Mouse (Mus musculus): Measurements from ENCODE around the gene Rcbtb2.
"Not testable (repeated sequence)": the region's sequence is repeated elsewhere in the genome, so short reads cannot be mapped to it uniquely, and the experiment has no call there.

Gene Rcbtb2

DNA sequence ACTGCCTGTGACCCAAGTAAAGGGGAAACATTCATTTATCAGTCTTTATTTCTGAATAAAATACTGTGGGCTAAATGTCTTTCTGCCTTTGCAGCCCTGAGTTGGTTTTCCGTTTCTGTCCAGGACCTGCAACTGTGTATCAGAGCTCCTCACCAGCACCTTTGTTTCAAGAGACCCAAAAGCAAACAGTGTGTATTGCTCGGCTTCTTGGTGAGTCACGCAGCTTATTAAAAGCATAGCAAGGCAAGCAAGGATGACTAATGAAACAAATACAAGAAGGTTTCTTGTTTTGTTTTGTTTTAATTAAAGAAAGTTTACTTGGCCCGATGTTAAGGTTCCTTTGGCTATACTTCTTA is at the start of gene Rcbtb2:
Gene Rcbtb2, plus strand, starts transcription at position 115 of the 356 bp plus-strand sequence.
- DNase-seq (ENCODE audit: low spot score): no peak

DNA sequence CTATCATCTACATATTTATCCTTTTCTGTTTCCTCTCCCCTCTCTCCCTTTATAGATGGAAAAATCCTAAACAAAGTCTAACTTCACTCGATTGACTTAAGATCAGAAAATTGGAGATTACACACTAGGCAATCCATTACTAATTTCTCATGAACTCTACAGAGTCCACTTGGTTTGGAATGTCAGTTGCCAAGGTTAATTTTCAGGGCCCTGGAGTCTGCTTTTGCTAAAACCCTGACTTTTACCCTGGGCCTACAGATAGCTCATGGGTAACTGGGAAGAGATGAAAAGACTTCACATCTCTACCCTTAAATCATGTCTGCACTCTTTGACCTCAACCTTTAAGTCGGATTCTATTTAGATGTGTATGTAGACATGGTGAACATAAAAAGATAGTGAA is 39.3 kb upstream of the Rcbtb2 start:
- no peak for DNase-seq (ENCODE audit: low spot score)

DNA sequence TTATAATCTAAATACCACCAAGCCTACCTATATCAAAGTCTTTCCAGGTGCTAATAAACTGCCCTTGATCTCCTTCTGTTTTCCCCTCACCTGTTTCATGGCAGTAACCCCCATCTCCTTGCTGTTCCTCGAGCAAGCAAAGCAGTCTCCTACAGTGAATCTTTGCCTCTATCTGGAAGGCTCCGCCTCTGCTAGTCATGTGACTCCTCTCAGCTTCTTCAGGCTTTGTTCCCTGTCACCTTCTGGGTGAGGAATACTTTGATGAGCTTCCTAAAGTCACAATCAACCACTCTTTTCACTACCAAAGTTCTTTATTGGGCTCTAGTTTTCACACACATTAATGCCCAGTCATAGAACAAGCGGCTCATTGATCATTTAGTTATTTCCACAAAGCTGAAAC is 36.4 kb upstream of the Rcbtb2 start:
- DNase-seq (ENCODE audit: low spot score): no peak

DNA sequence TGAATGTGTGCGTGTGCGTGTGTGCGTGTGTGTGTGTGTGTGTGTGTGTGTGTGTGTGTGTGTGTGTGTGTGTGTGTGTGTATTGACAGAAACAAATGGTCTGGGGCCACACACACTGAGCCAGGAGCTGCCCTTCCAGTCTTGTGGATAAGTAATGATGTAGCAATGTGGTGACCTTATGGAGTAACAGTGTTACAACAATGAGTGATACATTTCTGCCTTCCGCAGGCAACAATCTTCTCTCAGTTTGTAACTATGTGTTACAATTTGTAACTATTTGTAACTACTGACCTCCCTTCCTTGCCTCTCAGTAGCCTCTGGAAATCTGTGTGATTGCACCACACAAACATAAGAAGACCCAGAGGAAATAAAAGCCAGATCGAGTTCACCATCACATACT is 35.6 kb upstream of the Rcbtb2 start:
- DNase-seq (ENCODE audit: low spot score): peak; percentile 9

DNA sequence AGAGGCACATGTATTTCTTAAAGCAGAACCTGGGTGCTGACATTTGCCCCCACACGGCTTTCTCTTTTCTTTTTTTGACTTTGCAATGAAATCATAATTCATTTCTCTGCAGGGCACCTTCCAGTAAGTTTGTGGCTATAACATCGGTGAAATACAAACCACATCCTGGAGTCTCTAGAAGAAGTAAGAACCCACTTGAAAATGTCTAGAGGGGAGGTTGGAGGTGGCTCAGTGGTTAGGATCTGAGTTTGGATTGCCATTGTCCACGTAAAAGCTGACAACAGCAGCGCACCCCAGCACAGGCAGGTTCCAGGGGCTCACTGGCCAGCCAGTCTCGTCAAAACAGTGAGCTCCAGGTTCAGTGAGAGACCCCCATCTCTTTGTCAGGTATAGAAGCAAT is 35.1 kb upstream of the Rcbtb2 start:
- DNase-seq (ENCODE audit: low spot score): no peak

GRCm38 (mm10) chr14:73088224-73088623 is 34.6 kb upstream of the Rcbtb2 start:
- no peak for DNase-seq (ENCODE audit: low spot score)

DNA sequence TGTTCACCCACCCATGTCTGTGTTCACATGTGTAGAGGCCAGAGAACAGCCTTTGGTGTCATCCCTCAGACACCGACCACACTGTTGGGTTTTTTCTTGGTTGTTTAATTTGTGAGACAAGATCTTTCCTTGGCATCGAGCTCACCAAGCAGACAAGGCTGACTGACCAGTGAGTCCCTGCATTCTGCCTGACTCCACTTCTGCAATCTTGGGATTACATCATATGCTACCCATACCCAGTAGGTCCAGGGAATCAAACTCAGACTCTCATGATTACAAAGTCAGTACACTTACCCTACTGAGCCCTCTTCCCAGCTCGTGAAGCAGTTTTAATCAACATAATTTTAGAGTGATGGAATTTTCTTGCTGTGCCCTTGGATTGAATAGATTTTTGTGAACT is 30.0 kb upstream of the Rcbtb2 start:
- DNase-seq (ENCODE audit: low spot score): no peak

DNA sequence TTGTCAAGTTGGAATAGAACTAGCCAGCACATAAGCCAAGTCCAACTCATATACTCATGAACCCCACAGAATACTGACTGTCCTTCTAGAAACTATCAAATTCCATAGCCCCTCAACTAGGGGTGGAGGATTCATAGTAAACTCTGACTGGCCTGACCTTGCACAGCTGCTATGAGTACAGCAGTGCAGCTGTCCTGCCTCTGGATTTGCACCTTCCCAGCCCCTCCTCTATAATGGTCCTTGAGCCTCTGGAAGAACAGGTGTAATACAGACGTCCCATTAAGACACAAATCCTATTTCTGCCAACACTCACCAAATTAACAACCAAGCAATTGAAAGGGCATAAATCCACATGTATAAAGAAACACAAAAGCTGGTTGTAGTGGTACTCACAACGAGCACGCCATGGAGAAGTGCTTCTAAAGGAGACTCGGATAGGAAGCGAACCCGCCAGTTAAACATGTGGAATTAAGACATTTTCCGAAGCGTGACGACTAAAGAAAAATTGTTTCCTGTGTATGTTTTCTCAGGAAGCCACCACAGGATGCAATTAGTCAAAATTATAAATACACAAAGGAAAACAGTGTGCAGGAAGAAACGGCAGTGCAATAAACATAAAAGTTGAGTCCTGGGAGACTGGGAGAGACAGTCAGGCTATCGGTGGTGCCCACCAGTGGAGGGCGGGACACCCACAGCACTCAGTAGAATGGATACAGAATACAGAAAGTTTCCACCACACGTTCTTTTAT is 27.9 kb upstream of the Rcbtb2 start:
- DNase-seq (ENCODE audit: low spot score): no peak

DNA sequence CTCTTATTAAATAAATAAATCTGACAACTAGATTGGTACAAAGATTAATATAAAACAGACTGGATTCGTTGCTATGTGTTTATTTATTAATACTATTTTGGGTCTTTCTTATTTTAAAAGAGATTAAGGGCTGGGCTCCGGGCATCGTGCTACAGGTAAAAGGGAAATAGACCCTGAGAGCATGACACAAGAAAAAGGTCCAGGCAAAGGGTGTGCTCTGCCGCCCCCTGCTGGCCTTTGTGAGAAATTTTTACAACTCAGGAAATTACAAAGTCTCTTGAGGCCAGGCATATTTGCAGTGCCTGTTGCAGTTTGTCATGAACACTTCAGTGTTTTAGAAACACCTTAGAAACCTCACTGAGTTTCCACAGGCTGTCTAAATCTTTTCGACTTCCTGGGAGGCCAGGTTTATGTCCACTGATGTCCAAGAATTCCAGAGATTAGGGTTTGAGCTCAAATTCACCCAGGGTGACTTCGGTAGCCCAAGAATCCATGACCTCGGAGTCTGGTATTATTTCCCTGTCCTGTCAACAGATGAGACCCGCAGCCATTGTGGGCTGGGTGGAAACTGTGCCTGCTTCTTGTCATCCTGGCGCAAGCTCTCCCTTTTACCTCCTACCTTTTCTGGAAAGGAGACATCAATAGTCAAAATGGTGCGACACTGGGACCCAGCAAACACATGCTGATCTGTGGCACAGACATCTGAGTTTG is 24.0 kb upstream of the Rcbtb2 start:
- no peak for DNase-seq (ENCODE audit: low spot score)

GRCm38 (mm10) chr14:73102270-73102865 is 20.5 kb upstream of the Rcbtb2 start:
- no peak for DNase-seq (ENCODE audit: low spot score)

- not testable (repeated sequence) for DNase-seq (ENCODE audit: low spot score)
These were observed 19.9 kb upstream of the Rcbtb2 start for GRCm38 (mm10) chr14:73102986-73103385.

DNA sequence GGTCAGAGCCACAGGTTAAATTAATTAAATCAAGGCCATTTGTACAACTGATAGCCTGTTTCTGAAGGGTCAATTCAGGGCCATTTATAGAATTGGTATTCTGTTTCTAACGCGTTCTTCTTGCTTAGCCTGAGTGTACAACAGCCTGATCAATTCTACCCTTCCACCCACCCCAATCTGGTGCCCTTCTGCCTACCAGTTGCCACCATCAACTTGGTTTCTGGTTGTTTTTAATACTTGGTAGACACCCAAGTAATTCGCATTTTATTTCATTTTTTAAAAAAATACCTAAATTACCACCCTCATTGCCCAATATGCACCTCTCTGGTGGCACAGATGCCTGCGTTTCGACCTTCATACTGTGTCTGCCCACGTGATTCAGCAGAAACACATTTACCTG is 17.9 kb upstream of the Rcbtb2 start:
- no peak for DNase-seq (ENCODE audit: low spot score)

DNA sequence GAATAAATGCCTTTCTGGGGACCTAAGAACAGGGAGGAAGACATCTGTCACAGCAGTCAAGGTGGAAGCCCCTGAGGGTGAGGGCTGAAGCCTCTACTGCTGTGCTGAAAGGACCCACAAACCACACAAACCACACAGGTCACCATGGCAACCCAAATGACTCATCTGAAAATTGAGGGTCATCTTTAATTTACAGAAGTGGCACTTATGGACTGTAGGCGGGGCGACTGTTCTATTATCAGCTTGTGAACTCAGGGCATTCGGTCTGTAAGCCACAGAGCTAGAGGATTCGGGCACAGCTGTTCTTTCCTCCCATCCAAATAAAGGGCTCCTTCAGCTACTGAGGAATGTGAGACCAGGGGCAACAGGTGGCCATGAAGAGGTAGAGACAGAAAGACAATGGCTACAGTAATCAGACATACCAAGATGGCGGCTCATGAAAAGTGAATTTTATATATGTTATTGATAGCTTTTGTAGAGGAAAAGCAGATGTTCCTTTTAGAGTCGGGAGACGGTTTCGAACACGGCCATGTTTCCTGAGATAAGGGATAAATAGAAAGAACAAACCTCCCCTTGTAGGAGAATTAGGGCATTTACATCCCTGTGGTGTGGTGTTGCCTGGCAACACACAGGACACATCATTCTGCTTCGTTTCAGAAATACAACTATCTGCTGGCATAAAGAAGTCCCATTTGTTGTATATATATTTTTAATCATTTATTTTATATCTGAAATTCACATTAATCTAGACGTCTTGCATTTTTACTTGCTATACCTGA is 17.2 kb upstream of the Rcbtb2 start:
- no peak for DNase-seq (ENCODE audit: low spot score)

GRCm38 (mm10) chr14:73106234-73106711 is 16.6 kb upstream of the Rcbtb2 start:
- no peak for DNase-seq (ENCODE audit: low spot score)

- no peak for DNase-seq (ENCODE audit: low spot score)
These were observed 15.9 kb upstream of the Rcbtb2 start for GRCm38 (mm10) chr14:73106957-73107356.

DNA sequence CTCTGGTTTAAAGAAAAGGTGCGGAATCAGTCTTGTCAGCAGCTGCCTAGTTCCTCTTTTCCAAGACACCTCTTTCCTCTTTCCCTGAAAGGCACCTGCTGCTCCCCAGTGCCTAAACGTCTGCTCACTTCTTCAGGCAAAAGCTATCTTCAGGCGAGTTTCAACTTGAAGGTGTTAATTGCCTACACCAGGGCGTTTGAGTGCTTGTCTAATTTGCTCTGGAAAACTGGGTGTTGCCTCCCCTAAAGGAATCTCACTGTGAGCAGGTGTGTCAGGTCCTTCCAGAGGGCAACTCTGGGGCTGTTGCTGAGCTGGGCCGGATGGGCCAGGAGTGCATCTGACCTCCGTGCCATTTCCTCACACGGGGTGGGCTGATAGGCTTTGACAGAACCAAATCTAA is 15.5 kb upstream of the Rcbtb2 start:
- no peak for DNase-seq (ENCODE audit: low spot score)

- DNase-seq (ENCODE audit: low spot score): no peak
These were observed 14.9 kb upstream of the Rcbtb2 start for GRCm38 (mm10) chr14:73107952-73108351.

- DNase-seq (ENCODE audit: low spot score): no peak
These were observed 12.2 kb upstream of the Rcbtb2 start for GRCm38 (mm10) chr14:73110682-73111081.

DNA sequence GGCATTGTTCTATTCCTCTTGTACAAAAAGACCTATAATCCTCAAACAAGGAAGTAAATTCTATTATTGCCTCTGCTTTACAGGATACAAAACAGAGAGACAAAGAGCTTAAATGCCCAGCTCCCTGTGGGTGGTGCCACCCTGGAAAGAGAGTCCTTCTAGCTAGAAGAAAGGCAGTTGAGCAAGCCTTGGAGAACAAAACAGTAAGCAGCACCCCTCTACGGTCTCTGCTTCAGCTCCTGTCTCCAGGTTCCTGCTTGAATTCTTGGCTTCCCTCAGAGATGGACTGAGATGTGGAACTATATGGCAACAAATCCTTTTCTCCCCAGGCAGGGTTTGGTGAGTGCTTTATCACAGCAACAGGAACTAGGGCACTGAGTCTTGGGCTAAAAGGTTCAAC is 11.7 kb upstream of the Rcbtb2 start:
- DNase-seq (ENCODE audit: low spot score): no peak

DNA sequence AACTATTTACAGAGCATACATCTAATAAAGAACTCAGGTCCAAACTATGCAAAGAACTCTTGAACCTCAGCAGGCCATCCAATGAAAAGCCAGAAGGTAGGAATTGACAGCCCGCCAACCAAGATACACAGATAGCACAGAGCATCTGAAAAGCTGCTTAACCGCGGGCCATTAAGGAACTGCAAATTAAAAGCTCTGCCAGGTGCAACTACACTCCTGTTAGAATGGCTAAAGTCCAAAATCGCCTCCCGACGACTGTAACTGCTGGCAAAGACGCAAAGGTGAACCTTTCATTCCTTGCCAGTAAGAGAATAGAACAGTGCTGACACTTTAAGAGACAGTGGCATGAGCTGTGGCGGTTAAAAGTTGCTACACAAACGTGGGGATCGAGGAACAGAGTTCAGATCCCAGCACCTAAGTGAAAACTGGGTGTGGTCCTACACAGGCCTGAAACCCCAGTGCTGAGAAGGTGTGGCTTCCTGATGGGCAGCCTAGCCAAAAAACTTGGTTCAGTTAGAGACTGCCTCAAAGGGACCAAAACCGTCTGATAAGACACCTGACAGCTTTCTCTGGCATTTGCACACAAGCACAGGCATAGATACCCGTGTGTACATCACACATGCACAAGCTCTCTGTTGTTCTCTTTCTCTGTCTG is 10.5 kb upstream of the Rcbtb2 start:
- DNase-seq (ENCODE audit: low spot score): no peak

GRCm38 (mm10) chr14:73114952-73115351 is 7.9 kb upstream of the Rcbtb2 start:
- not testable (repeated sequence) for DNase-seq (ENCODE audit: low spot score)

DNA sequence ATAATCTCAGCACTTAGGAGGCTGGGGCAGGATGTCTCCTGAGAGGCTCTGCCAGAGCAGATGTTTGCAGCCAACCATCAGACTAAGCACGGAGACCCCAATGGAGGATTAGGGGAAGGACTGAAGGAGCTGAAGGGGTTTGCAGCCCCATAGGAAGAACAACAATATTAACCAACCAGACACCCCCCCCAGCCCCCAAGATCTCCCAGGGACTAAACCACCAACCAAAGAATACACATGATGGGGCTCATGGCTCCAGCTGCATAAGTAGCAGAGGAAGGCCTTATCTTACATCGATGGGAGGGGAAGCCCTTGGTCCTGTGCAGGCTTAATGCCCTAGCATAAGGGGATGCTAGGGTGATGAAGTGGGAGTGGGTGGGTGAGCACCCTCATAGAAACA is 6.5 kb upstream of the Rcbtb2 start:
- no peak for DNase-seq (ENCODE audit: low spot score)

Data from testis, postnatal 14 days (tissue).